Mouse (Mus musculus) T-helper 2 cell (primary cell): Measurements from ENCODE around the gene Eif4b.

ENCODE experiments used
- in situ Hi-C: fragments of 300-600 bp; cut with MboI, MseI; formaldehyde crosslinking; loops from one replicate; pipeline ENCODE4 v1.15.1; 2025; ENCODE audit warnings: high pct_unique_total_duplicates

Eif4b gene

GRCm38 (mm10) chr15:102145330-102145729 lies 71.8 kb downstream of the Eif4b start:
- in situ Hi-C loops: loop anchor here (5.0 to 25.0 kb wide), 2 partner anchors 38 to 1383 kb away; partner anchors contain the start of gene Slc4a8

GRCm38 (mm10) chr15:102146089-102146488 lies 72.5 kb downstream of the Eif4b start:
- in situ Hi-C loops: loop anchor here (5.0 to 25.0 kb wide), 2 partner anchors 39 to 1384 kb away; partner anchors contain the start of gene Slc4a8
